Mouse (Mus musculus): ENCODE data around the gene Aldoc.

- TF ChIP-seq CTCF (IDR thresholded peaks at IDR 0.05; ENCODE audit: control insufficient read depth, insufficient read depth, low read length) (no peak), POLR2A (IDR thresholded peaks at IDR 0.05; ENCODE audit: borderline replicate concordance, control insufficient read depth, low read depth, low read length) (no peak)
Measured at GRCm38 (mm10) chr11:78328512-78329056, 5.8 kb downstream of the Aldoc start.
